Mouse (Mus musculus) retina, postnatal 1 day (tissue): Measurements from ENCODE around the gene Slc12a4.

Experiments
- DNase-seq: peaks from one replicate; pipeline ENCODE4 v3.0.0-alpha.2; 2012

Slc12a4 gene

GRCm38 (mm10) chr8:105966692-105967311, 905 bp upstream of the Slc12a4 start:
- DNase-seq: peak; percentile 66

DNA sequence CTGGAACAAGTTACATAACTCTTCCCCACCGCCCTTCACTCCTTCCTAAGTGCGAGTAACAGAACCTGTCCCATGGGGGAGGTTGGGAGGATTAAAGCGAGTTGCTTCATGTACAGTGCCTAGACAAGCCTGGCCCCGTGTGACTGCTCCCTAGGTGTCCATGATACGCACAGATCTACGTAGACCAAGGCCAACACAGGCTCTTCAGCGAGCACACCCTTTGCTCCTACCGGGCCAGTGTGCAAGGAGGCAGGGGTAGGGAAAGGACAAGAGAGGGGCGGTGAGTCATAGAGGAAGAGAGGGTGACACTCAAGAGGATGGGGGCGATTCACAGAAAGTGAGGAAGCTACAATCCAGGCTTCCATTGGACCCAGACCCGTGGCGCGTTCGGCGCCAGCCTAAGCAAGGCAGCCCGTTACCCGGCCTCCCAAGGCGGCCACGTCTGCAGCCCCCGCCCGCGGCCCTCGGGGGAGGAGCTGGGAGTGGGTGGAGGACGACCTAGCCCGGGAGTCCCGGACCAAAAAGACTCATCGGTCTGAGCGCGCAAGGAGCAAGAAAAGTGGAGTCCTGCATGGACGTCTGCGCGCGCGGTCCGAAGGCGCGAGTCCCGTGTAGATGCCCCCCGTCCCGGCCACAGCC, 512 bp downstream of the Slc12a4 start:
- DNase-seq: no peak

GRCm38 (mm10) chr8:105964506-105965265, 1.2 kb downstream of the Slc12a4 start:
- no peak for DNase-seq

- DNase-seq: peak; percentile 12
These were observed 4.4 kb downstream of the Slc12a4 start for GRCm38 (mm10) chr8:105961536-105961935.

DNA sequence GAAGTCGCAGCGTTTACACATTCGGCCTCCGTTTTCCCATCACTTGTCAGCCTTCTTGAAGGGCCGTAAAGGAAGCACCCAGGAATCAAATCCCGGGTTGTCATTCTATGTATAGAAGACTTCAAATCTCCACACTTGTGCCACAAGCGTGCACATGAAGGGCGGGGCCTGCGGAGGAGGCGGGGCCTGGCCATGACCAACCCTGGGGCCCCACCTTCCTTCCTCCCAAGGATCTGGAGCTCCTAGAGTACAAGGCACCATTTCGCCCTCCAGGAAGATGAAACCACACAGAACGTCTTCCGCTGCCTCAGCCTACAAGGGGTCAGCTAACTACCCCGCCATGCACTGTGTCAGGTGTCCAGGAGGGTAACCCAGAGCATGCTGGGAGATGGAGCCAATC, 4.8 kb downstream of the Slc12a4 start:
- no peak for DNase-seq

GRCm38 (mm10) chr8:105959350-105959749, 6.5 kb downstream of the Slc12a4 start:
- no peak for DNase-seq

GRCm38 (mm10) chr8:105957813-105958212, 8.1 kb downstream of the Slc12a4 start:
- DNase-seq: no peak

DNA sequence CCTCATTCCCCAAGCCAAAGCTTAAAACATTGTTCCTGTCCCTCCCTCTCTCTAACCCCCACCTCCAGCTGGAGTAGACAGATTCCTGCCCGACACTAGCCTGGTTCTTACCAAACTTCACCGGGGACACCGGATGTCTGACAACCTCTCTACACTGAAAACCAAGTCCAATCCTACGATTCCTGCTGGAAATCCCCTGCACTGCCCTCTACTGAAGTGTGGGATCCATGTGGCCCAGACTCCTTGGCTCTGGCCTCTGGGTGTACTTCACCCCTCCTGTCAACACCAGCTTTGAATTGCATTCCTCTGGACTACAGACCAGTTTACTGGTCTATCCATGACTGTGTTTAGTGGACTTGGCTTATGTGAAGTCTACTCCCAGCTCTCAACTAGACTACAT, 9.3 kb downstream of the Slc12a4 start:
- DNase-seq: no peak

DNA sequence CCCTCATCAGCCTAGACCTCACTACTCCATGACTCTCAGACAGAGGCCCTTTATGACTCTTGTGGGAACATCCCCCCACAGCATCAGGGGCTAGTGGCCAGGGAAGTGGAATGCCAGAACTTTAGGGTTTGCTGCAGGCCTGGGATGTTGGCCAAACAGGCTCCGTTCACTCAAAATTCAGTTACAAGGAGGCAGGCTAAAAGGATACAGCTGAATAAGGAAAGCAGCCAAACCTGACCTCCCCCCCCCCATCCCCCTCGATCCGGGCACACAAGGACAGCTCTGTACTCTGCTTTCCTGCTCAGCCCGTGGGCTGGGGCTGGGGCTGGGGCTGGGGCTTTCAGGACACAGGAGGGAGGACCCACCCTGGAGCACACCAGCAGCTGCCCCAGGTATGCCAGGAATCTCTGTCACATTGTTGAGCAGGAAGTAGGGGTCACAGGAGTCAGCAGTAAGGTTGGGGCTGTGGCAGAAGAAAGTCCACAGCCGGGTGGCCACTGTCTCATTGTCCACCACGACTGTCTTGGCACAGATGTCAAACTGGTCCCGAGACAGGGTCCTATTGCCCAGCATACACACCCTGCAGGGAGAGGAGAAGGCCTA, 14.7 kb downstream of the Slc12a4 start:
- no peak for DNase-seq

- peak; percentile 29 for DNase-seq
These were observed 16.5 kb downstream of the Slc12a4 start for GRCm38 (mm10) chr8:105949350-105949749.

- no peak for DNase-seq
These were observed 22.6 kb downstream of the Slc12a4 start, which contains the start of gene Lcat for GRCm38 (mm10) chr8:105943321-105943739. TSS of gene Lcat (minus strand) at chr8:105943382.

DNA sequence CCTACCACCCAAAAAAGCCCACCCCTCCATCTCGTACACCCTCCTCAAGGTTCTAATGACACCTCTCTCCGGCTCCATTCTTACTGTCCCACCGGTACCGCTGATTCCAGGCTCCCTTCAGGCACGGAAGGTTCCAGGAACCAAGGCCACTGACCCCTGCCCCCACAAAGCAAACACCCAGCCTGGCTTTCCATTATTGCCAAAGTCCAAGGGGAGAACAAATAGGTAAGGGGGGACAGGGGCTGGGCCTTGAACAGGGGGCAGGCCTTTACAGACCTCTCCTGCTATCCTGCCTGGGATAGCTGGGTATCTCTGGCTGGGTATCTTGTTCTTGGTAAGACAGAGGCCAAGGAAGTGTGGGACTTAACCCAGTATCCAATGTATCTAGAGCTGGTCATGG, 23.4 kb downstream of the Slc12a4 start:
- no peak for DNase-seq

GRCm38 (mm10) chr8:105942026-105942425, 23.9 kb downstream of the Slc12a4 start:
- DNase-seq: no peak

DNA sequence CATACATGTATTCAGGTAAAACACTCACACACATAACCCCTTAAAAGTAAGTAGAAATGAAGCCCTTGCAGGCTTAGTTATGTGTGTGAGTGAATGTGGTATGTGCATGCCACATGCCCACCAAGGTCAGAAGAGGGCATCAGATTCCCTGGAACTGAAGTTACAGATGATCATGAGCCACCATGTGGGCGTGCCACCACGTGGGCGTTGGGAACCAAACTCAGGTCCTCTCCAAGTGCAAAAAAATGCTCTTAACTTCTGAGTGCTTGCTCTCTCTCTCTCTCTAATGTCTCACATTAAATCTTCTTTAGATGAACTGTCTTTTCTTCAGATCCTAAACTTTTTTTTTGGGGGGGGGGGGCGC, 27.6 kb downstream of the Slc12a4 start, which contains the start of gene Psmb10:
Psmb10 (minus strand) TSS at position 139 of the 364 bp plus-strand sequence.
- DNase-seq: peak; percentile 26

DNA sequence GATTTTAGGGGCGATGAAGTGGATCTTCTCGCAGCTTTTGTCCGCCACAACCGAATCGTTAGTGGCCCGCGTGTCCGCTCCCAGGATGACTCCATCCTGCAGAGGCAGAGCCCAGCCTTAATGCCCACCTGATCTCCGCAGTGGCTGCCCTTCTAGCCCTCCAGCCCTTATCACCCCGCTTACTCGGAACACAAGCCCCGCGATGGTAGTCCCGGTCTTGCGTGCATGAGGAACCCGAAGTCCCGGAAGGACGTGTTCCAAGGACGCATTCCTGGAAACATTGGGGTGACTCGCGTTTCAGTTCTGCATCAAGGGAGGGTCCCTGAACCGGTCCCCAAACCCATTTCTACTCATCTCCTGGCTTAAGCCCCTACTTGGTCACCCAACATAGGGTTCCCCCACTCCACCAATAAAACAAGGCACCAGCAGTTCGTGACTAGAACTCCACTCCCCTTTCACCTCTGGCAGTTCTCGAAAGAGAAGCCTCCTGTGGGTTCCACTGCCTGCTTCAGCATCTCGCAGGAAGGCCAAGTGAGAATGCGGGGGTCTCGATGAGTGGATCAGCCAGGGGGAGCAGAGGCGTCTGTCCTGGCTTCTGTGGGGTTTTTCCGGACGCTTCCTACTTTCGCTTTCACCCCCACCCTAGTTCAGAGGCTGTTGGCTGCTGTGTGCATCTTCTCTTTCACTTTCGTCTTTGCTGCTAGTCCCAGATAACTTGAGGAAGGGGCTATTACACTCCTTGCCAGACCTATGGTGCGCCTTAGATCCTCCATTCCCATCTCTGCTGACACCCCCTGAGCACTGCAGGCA, 28.2 kb downstream of the Slc12a4 start:
- DNase-seq: peak; percentile 34

- DNase-seq: peak; percentile 94
These were observed 28.9 kb downstream of the Slc12a4 start for GRCm38 (mm10) chr8:105936866-105937475.

GRCm38 (mm10) chr8:105935863-105936603, 29.9 kb downstream of the Slc12a4 start:
- DNase-seq: peak; percentile 18

- DNase-seq: no peak
These were observed 30.8 kb downstream of the Slc12a4 start for GRCm38 (mm10) chr8:105935105-105935504.

GRCm38 (mm10) chr8:105933762-105934161, 32.1 kb downstream of the Slc12a4 start, which contains the start of gene Ctrl:
TSS of gene Ctrl (minus strand) at chr8:105933862.
- DNase-seq: no peak

GRCm38 (mm10) chr8:105932525-105932924, 33.4 kb downstream of the Slc12a4 start:
- no peak for DNase-seq

DNA sequence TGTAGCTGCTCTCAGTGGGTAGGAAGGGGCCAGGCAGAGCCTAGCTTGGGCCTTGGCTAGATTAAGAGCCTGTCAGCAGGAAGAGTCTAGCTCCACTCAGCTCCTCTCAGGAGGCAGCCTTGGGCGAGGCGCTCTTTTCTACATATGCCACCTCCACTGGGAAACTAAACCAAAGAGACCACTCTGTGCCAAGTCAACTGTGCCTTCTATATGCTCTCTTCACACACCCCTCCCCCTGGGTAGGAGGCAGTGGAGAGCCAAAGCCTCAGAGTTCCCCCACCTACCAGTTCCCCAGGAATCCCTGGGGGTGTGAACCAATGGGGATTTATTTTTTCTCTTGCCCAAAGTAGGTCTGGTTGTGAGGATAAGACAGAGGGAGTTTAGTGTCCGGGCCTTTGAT, 34.6 kb downstream of the Slc12a4 start:
- DNase-seq: no peak
